Mouse (Mus musculus): ENCODE results near the gene Nrtn.

Nrtn gene

DNA sequence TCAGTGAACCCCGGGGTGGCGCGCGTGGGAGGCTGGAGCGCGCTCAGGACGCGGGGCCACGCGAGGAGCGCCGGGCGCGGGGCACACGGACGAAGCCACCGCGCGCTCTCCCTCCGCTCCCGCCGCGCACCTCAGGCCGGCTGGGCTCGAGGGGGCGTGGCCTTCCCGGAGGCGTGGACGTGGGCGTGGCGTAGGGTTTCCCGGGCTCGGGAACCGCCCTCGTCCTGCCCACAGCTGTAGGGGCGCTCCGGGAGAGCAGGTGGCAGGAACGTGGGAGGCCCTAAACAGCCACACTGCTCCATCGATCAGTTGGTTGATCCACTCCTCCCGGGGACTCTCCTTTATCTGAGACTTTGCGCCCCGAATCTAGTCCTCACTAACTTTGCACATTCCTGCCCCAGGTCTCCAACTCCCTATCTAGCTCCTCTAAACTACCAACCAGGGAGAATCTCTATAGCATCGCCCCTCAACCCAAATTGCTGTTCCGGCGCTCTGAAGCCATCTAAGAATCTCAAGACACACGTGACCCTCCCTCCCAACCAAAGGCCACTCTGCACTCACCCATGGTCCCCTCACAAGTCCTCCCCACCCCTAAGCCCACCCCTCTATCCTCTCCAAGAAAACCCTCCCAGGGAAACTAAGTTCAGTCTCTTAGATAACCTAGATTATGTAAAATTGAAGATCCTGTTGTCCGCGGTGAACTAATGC is at the start of gene Nrtn:
Nrtn (minus strand) TSS at position 115 of the 708 bp plus-strand sequence.
- DNase-seq (ENCODE audit: low read depth, low spot score), result peak; percentile 86

GRCm38 (mm10) chr17:56805784-56806183 is 48.5 kb upstream of the Nrtn start:
- DNase-seq (ENCODE audit: low read depth, low spot score), result no peak

DNA sequence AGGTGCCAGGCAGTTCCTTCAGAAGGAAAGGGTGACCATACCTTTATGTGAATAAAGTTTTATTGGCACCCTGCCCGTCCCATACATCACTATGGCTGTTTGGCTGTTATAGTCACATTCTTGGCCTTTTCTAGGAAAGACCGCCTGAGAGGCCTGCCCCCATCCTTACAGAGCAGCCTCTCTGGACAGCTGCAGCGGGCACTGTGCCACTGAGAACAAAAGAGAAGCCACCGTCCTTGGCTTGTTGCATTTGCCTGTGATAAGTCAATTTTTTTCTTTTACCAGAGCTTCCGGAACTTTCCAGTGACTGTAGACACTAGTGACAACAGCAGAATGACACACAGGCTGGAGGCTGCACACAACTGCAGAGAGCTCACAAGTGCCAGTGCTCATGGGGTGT is 47.6 kb upstream of the Nrtn start:
- no peak for DNase-seq (ENCODE audit: low read depth, low spot score)

DNA sequence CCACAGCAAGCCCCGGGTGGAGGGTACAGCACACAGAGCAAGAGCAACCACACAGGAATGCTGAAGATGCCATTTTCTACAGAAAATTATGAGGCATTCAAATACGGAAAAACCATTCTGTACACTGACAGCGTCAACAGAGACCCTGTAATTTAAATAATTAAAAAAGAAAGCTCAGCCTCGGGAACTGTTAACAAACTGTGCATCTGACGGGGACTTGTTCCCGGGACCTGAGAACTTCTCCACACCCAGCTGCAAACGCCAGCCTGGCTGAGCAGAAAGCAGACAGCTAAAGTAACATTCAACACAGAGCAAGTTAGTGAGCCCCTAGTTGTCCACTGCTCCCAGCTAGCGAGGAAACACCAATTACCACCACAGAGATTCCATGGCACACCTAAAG is 44.7 kb upstream of the Nrtn start:
- no peak for DNase-seq (ENCODE audit: low read depth, low spot score)

DNA sequence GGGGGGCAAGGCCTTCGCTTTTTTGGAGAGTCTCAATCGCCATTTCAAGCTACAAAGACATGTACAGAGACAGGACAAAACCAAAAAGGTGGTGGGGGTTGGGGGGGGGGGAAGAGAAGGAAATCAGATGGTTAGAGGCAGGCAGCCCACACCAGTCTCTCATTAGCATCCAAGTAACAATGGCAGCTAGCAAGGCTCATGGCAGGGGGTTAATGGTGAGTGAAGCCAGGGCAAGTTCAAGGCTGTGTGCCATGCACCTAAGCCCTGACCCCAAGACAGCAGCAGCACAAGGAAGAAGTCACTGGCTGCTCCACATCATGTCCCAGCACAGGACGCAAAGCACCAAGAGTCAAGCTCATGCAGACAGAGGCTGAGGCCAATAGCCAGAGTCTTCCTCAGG is 41.9 kb upstream of the Nrtn start:
- DNase-seq (ENCODE audit: low read depth, low spot score), result peak; percentile 62

- DNase-seq (ENCODE audit: low read depth, low spot score), result no peak
These were observed 36.4 kb upstream of the Nrtn start for GRCm38 (mm10) chr17:56793614-56794319.

DNA sequence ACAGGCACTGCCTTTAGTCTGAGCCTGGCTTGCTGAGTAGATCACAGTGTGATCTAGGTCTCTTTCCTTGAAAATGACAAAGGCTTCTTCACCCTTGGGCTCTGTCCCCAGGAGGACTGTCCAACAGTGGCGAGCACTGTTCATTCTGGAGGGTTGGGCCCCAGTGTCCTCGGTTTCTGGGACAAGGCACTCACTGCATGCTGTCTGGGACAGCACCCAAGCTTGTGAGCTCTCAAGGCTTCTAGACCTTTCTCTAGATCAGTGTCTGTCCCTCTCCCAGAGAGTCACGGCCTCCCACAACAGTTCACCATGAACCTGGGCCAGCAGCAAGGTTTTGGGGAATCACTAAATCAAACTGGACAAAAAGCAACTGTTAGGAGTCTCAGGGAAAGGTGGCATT is 35.3 kb upstream of the Nrtn start:
- DNase-seq (ENCODE audit: low read depth, low spot score), result no peak

DNA sequence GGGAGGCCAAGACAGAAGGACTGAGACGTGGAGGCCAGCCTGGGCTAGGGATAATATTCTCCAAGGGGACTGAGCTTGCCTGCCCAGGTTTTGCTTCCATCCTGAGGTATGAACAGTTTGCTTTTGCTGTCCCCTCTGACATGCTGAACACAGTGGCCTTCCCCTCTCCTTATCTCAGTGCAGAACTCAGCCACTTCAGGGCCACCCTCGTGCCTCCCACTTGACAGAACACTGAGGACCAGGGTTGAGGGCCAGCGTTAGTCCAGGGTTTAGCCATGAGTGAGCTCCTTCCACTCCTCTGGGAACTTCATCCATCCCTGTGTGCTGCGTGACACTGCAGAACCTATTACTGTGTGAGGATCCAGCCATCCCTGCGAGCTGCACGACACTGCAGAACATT is 32.0 kb upstream of the Nrtn start:
- no peak for DNase-seq (ENCODE audit: low read depth, low spot score)

- DNase-seq (ENCODE audit: low read depth, low spot score), result no peak
These were observed 31.6 kb upstream of the Nrtn start for GRCm38 (mm10) chr17:56788886-56789285.

DNA sequence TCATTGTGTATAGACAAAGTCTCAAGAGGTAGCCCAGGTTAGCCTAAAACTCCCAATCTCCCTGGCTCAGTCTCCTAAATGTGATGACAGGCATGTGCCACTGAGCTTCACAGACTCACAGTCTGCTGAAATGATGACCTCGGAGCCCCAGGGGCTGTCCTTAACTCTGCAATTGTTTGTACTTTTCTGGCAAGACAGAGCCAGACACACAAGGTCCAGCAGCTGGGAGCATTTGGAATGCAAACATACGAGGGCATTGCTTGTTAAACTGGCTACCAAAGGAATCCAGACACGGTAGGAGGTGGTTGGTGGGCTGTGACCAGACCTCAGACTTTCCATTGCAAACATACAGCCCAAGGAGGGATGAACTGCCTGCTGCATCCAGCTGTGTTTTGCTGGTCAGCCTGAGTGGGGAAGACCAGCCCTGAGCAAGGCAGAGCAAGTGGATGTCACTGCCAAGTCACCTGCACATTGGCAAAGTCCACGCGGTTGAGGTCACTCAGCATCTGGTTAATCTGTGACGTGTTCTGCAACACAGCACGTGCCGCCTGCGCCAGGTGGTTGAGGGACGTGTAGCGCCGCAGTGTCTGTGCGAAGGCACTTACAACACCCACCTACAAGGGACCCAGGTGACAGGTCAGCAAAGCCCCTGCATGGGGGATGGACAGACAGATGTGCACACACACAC is 23.1 kb upstream of the Nrtn start:
- DNase-seq (ENCODE audit: low read depth, low spot score), result no peak

- no peak for DNase-seq (ENCODE audit: low read depth, low spot score)
These were observed 21.5 kb upstream of the Nrtn start for GRCm38 (mm10) chr17:56778779-56779362.

GRCm38 (mm10) chr17:56777568-56777967 is 20.2 kb upstream of the Nrtn start:
- peak; percentile 57 for DNase-seq (ENCODE audit: low read depth, low spot score)

- no peak for DNase-seq (ENCODE audit: low read depth, low spot score)
These were observed 12.6 kb upstream of the Nrtn start, which contains the start of gene Prr22 for GRCm38 (mm10) chr17:56769950-56770349. Gene Prr22 (plus strand): TSS chr17:56770250.

DNA sequence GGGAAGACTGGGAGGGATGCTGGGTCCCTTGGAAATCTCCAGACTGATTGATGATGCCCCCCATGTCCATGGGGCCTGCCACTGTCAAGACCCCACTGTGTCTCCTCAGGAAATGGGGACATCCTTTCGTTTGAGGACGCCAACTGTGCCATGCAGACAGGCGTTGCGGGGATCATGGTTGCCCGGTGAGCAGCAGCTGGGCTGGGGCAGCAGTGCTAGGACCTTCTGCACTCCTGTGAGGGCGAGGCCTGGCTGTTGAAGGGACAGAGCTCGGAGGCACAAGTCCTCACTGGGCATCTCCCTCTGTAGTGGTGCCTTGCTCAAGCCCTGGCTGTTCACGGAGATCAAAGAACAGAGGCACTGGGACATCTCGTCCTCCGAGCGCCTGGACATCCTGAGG is 11.6 kb upstream of the Nrtn start:
- DNase-seq (ENCODE audit: low read depth, low spot score), result no peak

DNA sequence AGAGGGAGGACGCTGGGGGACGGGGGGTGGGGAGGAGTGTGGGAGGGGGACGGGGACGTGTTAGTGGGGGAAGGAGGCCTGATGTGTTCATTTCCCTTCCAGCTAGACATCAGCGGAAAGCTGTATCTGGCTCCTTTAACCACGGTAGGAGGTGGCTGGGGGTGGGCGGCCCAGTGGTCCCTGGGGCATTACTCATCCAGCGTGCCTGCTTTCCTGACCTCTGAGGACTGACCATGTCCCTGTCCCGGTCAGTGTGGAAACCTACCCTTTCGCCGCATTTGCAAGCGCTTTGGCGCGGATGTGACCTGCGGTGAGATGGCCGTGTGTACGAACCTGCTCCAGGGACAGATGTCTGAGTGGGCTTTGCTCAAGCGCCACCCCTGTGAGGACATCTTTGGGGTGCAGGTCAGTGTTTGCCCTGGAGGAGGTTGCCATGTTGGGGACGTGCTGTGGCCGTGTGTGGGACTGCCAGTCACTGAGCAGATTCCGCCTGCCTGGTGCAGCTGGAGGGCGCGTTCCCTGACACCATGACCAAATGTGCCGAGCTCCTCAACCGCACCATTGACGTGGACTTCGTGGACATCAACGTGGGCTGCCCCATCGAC is 10.3 kb upstream of the Nrtn start:
- no peak for DNase-seq (ENCODE audit: low read depth, low spot score)

GRCm38 (mm10) chr17:56766631-56767405 is 9.5 kb upstream of the Nrtn start:
- DNase-seq (ENCODE audit: low read depth, low spot score), result no peak

DNA sequence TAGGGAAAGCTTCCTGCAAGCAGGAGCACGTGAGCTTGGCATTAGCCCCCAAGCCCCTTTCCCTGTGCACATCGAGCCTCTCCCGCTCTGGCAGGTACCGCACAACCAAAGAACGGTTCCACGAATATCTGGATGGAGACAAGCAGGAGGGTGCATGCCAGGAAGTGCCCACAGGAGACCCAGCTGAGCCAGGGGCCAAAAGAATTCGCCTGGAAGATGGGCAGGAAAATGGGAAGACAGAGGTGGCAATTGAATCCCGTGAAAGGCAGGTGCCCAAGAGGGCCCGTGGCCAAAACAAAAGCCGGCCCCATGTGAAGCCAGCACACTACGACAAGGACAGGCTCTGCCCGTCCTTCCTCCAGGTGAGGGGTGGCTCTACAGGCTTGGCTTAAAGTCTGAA is 8.1 kb upstream of the Nrtn start:
- no peak for DNase-seq (ENCODE audit: low read depth, low spot score)

- peak; percentile 92 for DNase-seq (ENCODE audit: low read depth, low spot score)
These were observed 7.4 kb upstream of the Nrtn start, which contains the start of gene Dus3l for GRCm38 (mm10) chr17:56764474-56765354. Gene Dus3l (plus strand): TSS chr17:56764757.

DNA sequence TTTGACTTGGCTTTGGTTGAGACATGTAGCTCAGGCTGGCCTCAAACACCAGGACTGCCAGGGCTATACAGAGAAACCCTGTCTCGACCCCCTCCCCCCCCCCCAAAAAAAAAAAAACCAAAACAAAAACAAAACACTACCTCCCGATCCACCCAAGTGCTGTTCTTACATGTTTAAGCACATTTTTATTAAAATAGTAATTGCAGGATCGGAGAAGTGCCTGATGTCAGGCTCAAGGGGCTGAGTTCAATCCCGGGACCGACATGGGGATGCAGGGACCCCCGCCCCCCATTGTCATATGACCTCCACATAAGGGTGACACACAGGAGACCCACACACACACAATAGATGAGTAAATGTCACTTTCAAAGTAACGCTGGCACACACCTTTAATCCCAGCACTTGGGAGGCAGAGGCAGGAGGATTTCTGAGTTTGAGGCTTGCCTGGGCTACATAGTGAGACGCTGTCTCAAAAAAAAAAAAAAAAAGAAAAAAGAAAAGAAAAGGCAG is 6.5 kb upstream of the Nrtn start:
- no peak for DNase-seq (ENCODE audit: low read depth, low spot score)
